Mouse (Mus musculus) brain, embryonic 14.5 days (tissue): ENCODE measurements around the gene Ager.

ENCODE experiments used
- CTCF ChIP-seq: fragments of 200-500 bp; IDR thresholded peaks from 2 replicates; pipeline ENCODE4 v1.5.1; 2012; ENCODE audit warnings: inconsistent platforms, mild to moderate bottlenecking, moderate library complexity, borderline replicate concordance; ENCODE audit not compliant: insufficient read depth, insufficient read length; ENCODE audit errors: extremely low read depth
- POLR2A ChIP-seq: fragments of 200-500 bp; IDR thresholded peaks from 2 replicates; pipeline ENCODE4 v1.6.1; 2012; ENCODE audit warnings: mild to moderate bottlenecking, inconsistent platforms, borderline replicate concordance; ENCODE audit not compliant: poor library complexity, insufficient read depth, insufficient read length, severe bottlenecking; ENCODE audit errors: extremely low read depth

- no peak for TF ChIP-seq CTCF
- no peak for TF ChIP-seq POLR2A
Observed at GRCm38 (mm10) chr17:34563354-34563753, 34.3 kb upstream of the Ager start.
